Mouse (Mus musculus): ENCODE results near the gene Txndc11.

GRCm38 (mm10) chr16:11046437-11046836 is 88.0 kb downstream of the Txndc11 start:
- TF ChIP-seq POLR2A (IDR thresholded peaks at IDR 0.05; ENCODE audit: control insufficient read depth, low read depth, low read length) (no peak), CTCF (IDR thresholded peaks at IDR 0.05; ENCODE audit: control insufficient read depth, insufficient read depth, insufficient replicate concordance, low read depth, low read length) (no peak)
